Mouse (Mus musculus): ENCODE measurements around the gene Cntln.

DNA sequence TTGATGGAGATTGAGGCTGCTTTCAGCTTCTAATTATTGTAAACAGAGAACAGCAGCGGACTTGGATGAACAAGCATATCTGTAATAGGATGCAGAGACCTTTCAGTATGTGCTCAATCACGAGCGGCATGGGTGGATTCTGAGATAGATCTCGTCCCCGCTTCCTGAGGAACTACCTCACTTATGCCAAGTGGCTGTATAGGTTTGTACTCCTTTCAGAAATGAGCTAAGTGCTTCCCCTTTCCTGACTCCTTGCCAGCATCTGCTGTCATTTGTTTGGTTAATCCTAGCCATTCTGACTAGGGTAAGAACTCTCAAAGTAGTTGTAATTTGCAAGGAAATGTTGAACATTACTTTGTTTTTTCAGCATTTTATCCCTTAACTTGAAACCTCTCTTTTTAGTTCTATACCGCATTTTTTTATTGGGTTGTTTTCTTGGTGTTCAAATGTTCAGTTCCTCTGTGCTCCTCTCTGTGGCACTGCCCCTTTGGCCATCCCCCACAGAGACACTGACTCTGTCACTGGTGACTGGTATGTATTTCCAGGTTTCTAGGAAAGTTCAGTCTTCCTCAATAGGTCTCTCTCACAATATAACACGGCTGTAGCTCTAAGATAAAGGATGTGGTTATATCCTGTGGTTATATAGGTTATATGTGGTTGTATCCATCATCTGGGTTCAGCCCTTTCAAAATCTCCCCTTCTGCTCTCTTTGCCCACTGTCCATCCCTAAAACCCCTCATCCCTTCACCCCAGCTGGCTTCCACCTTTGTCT, 93.0 kb downstream of the Cntln start:
- TF ChIP-seq ZKSCAN1 (IDR thresholded peaks at IDR 0.05; ENCODE audit: low read depth, low read length) (no peak), NRF1 (IDR thresholded peaks at IDR 0.05; ENCODE audit: insufficient read depth, low read depth, low read length, poor library complexity, severe bottlenecking) (no peak), POLR2A (IDR thresholded peaks at IDR 0.05; ENCODE audit: control insufficient read depth in 1 of 2, insufficient read depth in 1 of 2, low read depth in 1 of 2, low read length in 2 of 2, poor library complexity in 1 of 2) (no peak)

Measured in MEL (cell line).